13 mouse cellular contexts compared by ENCODE assay signal in the genomic region with DNA sequence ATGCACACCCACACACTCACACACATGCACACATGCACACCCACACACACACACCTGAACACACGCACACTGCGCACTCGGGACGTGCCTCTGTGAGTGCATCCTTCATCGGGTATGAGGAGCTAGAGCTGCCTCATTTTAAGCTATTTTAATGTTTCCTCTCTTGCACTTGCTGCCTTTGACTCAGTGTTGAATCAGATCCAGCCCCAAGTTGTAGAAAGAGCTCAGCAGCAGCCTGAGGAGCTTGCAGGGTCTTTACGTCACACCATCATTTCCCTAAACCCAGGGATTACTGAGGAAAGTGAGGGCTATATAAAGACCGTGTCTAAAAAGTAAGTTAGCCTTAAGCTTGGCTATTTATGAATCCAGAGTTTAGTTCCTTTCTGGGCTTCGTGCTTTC.
DNase-seq lines count a peak whose midpoint lies in the region; ATAC-seq and TF ChIP-seq lines count a peak whose summit lies in the region.
"Had no signal": no experiment of that assay in that cellular context is flagged by ENCODE, and none has a peak within 500 bp of the region (broad histone marks: within the 10 kb centered on the region; RNA-seq: fewer than 3 reads in every experiment).

No protein-coding gene starts in this region.

- no peaks in the 10 kb centered on the region for H3K27me3 ChIP-seq in heart, adult 2 months (ENCODE audit: control insufficient read depth, insufficient read depth, low read length)
- H3K27me3 ChIP-seq in heart, embryonic 10.5 days (ENCODE audit: insufficient read depth, poor library complexity, severe bottlenecking) = no peaks in the 10 kb centered on the region
- no peaks in the 10 kb centered on the region for H3K27me3 ChIP-seq in midbrain, embryonic 10.5 days (ENCODE audit: low read depth, poor library complexity, severe bottlenecking)
- H3K27me3 ChIP-seq in midbrain, postnatal 0 days (ENCODE audit: insufficient read depth, low read length) = no peaks in the 10 kb centered on the region
- no peaks in the 10 kb centered on the region for H3K27me3 ChIP-seq in hindbrain, postnatal 0 days (ENCODE audit: insufficient read depth, low read length)
- H3K27me3 ChIP-seq in stomach, postnatal 0 days (ENCODE audit: control insufficient read depth, insufficient read depth, low read length) = no peaks in the 10 kb centered on the region
- H3K27me3 ChIP-seq: forebrain, embryonic 13.5 days; neural tube, embryonic 12.5 days had no signal

- peaks cover 8% of the 10 kb centered on the region for H3K79me2 ChIP-seq in heart, adult 2 months (replicated peaks; ENCODE audit: control insufficient read depth, insufficient read depth, low read length)

- no peak overlapping the region for H3K9ac ChIP-seq in heart, adult 2 months (ENCODE audit: low read depth, low read length)
- H3K9ac ChIP-seq in midbrain, postnatal 0 days (replicated peaks; ENCODE audit: low read length, poor library complexity, severe bottlenecking) = no peak overlapping the region
- no peak overlapping the region for H3K9ac ChIP-seq in hindbrain, postnatal 0 days (replicated peaks; ENCODE audit: low read length)
- no peak overlapping the region for H3K9ac ChIP-seq in stomach, postnatal 0 days (ENCODE audit: low read length)
- H3K9ac ChIP-seq: forebrain, embryonic 13.5 days; liver, embryonic 14.5 days; neural tube, embryonic 12.5 days had no signal

- H3K4me1 ChIP-seq in heart, adult 2 months (ENCODE audit: control insufficient read depth, insufficient read depth, low read length) = peaks cover 33% of the 10 kb centered on the region
- H3K4me1 ChIP-seq in heart, embryonic 10.5 days = peaks cover 53% of the 10 kb centered on the region
- H3K4me1 ChIP-seq in midbrain, embryonic 10.5 days = peaks cover 47% of the 10 kb centered on the region
- H3K4me1 ChIP-seq in midbrain, postnatal 0 days (ENCODE audit: insufficient read depth, low read length) = peaks cover 6% of the 10 kb centered on the region; the same call in 1 of the 2 replicates
- H3K4me1 ChIP-seq in hindbrain, postnatal 0 days (ENCODE audit: insufficient read depth, low read length) = peaks cover 22% of the 10 kb centered on the region; the same call in 1 of the 2 replicates
- H3K4me1 ChIP-seq in stomach, postnatal 0 days (replicated peaks; ENCODE audit: control insufficient read depth, insufficient read depth) = peaks cover 4% of the 10 kb centered on the region; the same call in 1 of the 2 replicates

- TF ChIP-seq EP300 in heart, adult 2 months (IDR thresholded peaks at IDR 0.05; ENCODE audit: insufficient read depth, low read depth, low read length) = no peak
- TF ChIP-seq EP300 in stomach, postnatal 0 days (optimal IDR thresholded peaks at IDR 0.05) = no peak

- H3K9me3 ChIP-seq in heart, embryonic 10.5 days = no peaks in the 10 kb centered on the region
- no peaks in the 10 kb centered on the region for H3K9me3 ChIP-seq in midbrain, embryonic 10.5 days (replicated peaks)
- H3K9me3 ChIP-seq in midbrain, postnatal 0 days (ENCODE audit: low read length) = no peaks in the 10 kb centered on the region
- H3K9me3 ChIP-seq in hindbrain, postnatal 0 days (ENCODE audit: low read length) = no peaks in the 10 kb centered on the region
- no peaks in the 10 kb centered on the region for H3K9me3 ChIP-seq in stomach, postnatal 0 days (ENCODE audit: control insufficient read depth, low read length)
- H3K9me3 ChIP-seq: forebrain, embryonic 13.5 days; neural tube, embryonic 12.5 days had no signal

- H3K27ac ChIP-seq in heart, adult 2 months = peak overlapping the region; percentile 15; the same call in 1 of the 2 replicates
- no peak overlapping the region for H3K27ac ChIP-seq in heart, embryonic 10.5 days
- H3K27ac ChIP-seq in midbrain, embryonic 10.5 days (replicated peaks) = 0 out of 2 replicates have a peak overlapping the region, but pooled peaks have one; percentile 20
- H3K27ac ChIP-seq in midbrain, postnatal 0 days (ENCODE audit: low read depth, low read length) = no peak overlapping the region
- H3K27ac ChIP-seq in hindbrain, postnatal 0 days = 0 out of 2 replicates have a peak overlapping the region, but pooled peaks have one; percentile 11
- H3K27ac ChIP-seq in stomach, postnatal 0 days (replicated peaks) = 0 out of 2 replicates have a peak overlapping the region, but pooled peaks have one; percentile 14
- H3K27ac ChIP-seq: forebrain, embryonic 13.5 days; liver, embryonic 14.5 days; neural tube, embryonic 12.5 days had no signal

- intact Hi-C loops in heart, adult 2 months (cut with DNase I) = no loop called here

- no peak for DNase-seq in heart, adult 2 months
- DNase-seq in heart, embryonic 10.5 days (ENCODE audit: low spot score) = no peak
- no peak for DNase-seq in midbrain, embryonic 10.5 days (ENCODE audit: low spot score)
- no peak for DNase-seq in midbrain, postnatal 0 days (ENCODE audit: low spot score)
- no peak for DNase-seq in hindbrain, postnatal 0 days (ENCODE audit: low spot score)
- DNase-seq in stomach, postnatal 0 days (ENCODE audit: low spot score) = no peak
- no peak for DNase-seq in gastrocnemius, postnatal 10 days
- DNase-seq in kidney, adult 8-10 months = no peak
- DNase-seq: lung, postnatal 4 days had no signal

- H3K4me2 ChIP-seq in midbrain, postnatal 0 days (ENCODE audit: low read depth, low read length, poor library complexity, severe bottlenecking) = no peak overlapping the region
- H3K4me2 ChIP-seq in hindbrain, postnatal 0 days (ENCODE audit: low read depth, low read length) = no peak overlapping the region
- no peak overlapping the region for H3K4me2 ChIP-seq in stomach, postnatal 0 days (replicated peaks; ENCODE audit: low read depth)
- H3K4me2 ChIP-seq: forebrain, embryonic 13.5 days; neural tube, embryonic 12.5 days had no signal

- no peak overlapping the region for H3K4me3 ChIP-seq in heart, adult 2 months
- no peak overlapping the region for H3K4me3 ChIP-seq in heart, embryonic 10.5 days
- H3K4me3 ChIP-seq in midbrain, embryonic 10.5 days = no peak overlapping the region
- no peak overlapping the region for H3K4me3 ChIP-seq in midbrain, postnatal 0 days (ENCODE audit: low read depth, low read length)
- no peak overlapping the region for H3K4me3 ChIP-seq in hindbrain, postnatal 0 days (ENCODE audit: low read length)
- H3K4me3 ChIP-seq in stomach, postnatal 0 days (ENCODE audit: low read depth, low read length) = no peak overlapping the region
- H3K4me3 ChIP-seq: forebrain, embryonic 13.5 days; neural tube, embryonic 12.5 days had no signal

- no peak for TF ChIP-seq POLR2A in heart, adult 2 months (IDR thresholded peaks at IDR 0.05; ENCODE audit: insufficient read depth, low read depth, low read length)

- TF ChIP-seq CTCF in heart, adult 2 months (IDR thresholded peaks at IDR 0.05) = no peak
- no peak for TF ChIP-seq CTCF in midbrain, postnatal 0 days (IDR thresholded peaks at IDR 0.05)
- no peak for TF ChIP-seq CTCF in hindbrain, postnatal 0 days (IDR thresholded peaks at IDR 0.05; ENCODE audit: low read depth)
- no peak for TF ChIP-seq CTCF in stomach, postnatal 0 days (IDR thresholded peaks at IDR 0.05; ENCODE audit: low read depth)

- 66% methylated on average over 8 of the region's 8 CpGs for WGBS in heart, adult 2 months
- WGBS in heart, embryonic 10.5 days = 91% methylated on average over 8 of the region's 8 CpGs
- 91% methylated on average over 8 of the region's 8 CpGs for WGBS in midbrain, embryonic 10.5 days
- 70% methylated on average over 8 of the region's 8 CpGs for WGBS in midbrain, postnatal 0 days
- 83% methylated on average over 8 of the region's 8 CpGs for WGBS in hindbrain, postnatal 0 days
- 63% methylated on average over 8 of the region's 8 CpGs for WGBS in stomach, postnatal 0 days

- peaks cover 19% of the 10 kb centered on the region for H3K36me3 ChIP-seq in heart, adult 2 months (ENCODE audit: control insufficient read depth, insufficient read depth, low read length)
- H3K36me3 ChIP-seq in heart, embryonic 10.5 days = peaks cover 21% of the 10 kb centered on the region
- peaks cover 39% of the 10 kb centered on the region for H3K36me3 ChIP-seq in midbrain, embryonic 10.5 days
- no peaks in the 10 kb centered on the region for H3K36me3 ChIP-seq in midbrain, postnatal 0 days (ENCODE audit: insufficient read depth, low read length)
- H3K36me3 ChIP-seq in hindbrain, postnatal 0 days (ENCODE audit: insufficient read depth, low read length) = no peaks in the 10 kb centered on the region
- no peaks in the 10 kb centered on the region for H3K36me3 ChIP-seq in stomach, postnatal 0 days (ENCODE audit: control insufficient read depth, insufficient read depth, low read length)

- no peak for ATAC-seq in midbrain, postnatal 0 days (ENCODE audit: low FRiP score)
- no peak for ATAC-seq in hindbrain, postnatal 0 days
- peak; percentile 58; the same call in 1 of the 2 replicates for ATAC-seq in stomach, postnatal 0 days (ENCODE audit: low FRiP score, low TSS enrichment)
- ATAC-seq: forebrain, embryonic 13.5 days; intestine, postnatal 0 days had no signal

Comparison
In these comparisons a context has a peak if more than half of its experiments do, and no peak if none do; other contexts are left out.
1. H3K27ac ChIP-seq: peak in heart, adult 2 months (single experiment), midbrain, embryonic 10.5 days (single experiment), hindbrain, postnatal 0 days (single experiment) and stomach, postnatal 0 days (single experiment); none in heart, embryonic 10.5 days (single experiment) and midbrain, postnatal 0 days (single experiment).